Mouse (Mus musculus) heart, postnatal 4 days (tissue): ENCODE data around the gene Cab39l. TPM values are rescaled to one million over a fixed set of nuclear protein-coding genes. Genes with fewer than 3 reads are reported as not detected.

ENCODE experiments used
- DNase-seq: peaks from one replicate; pipeline ENCODE4 v3.0.0; 2021
- total RNA-seq, 2 experiments: library from RNA; stranded (reverse); gene quantifications; 2 replicates each; pipeline ENCODE4 v1.2.3; 2021

Cab39l gene
- total RNA-seq, 2 experiments from 2014 or later: 19.3 to 22.5 TPM

DNA sequence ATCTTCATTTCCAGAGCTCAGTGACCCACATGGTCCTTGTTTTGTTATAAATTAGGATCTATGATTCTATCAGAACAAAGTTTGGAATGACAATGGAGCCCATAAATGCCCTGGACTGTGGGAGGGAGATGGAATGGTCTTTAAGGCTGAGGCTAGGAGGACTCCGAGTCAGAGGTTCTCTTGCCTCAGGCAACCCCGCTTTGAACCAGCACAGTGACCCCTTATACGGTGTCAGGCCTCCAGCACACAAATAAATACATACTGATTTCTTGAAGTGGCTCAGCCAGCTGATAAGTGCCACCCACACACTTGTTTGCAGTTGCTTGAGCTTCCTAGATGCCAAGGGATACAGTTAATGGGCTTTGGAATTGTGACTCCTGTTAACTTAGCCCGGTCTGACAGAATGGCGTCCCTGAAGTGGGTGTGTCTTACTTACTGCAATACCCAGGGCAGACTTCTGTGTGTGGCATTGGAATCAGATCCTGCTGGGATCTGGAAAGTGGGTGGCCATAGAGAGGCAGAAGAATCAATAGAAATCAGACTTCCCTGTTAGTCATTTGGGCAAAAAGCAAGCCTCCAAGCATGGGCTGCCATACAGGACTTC, 192.6 kb downstream of the Cab39l start:
- no peak for DNase-seq

DNA sequence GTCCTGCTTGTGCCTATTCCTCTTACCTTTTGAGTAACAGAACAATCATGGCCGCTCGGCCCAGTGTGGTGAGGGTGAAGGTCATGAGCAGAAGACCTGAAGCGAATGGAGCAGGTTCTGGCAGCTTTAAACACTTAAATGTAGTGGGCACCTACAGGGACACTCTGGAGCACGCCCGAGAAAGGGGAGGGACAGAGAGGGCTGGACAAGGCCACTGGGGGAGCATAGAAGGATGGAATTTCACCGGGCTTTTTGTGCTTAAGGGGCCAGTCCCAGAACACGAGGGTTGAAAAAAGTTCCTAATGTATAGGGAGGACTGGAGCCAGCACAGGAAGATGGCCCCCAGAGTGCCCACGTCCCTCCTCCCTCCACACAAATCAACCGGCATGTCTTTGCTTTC, 193.2 kb downstream of the Cab39l start:
- DNase-seq: no peak

Other genes with a start within 250 kb of the Cab39l start
- gene Rcbtb1, start 239.8 kb upstream of the Cab39l start, total RNA-seq: 10 to 100 TPM; 17.3 to 18.0 TPM
- not detected for gene Gm6904, start 180.8 kb upstream of the Cab39l start, total RNA-seq
- gene Phf11a, start 143.4 kb upstream of the Cab39l start, total RNA-seq: under 1 TPM; 0.19 to 0.32 TPM
- gene Phf11b, start 99.6 kb upstream of the Cab39l start, total RNA-seq: under 1 TPM; 0.31 to 0.41 TPM
- 1 to 10 TPM; 5.6 to 6.2 TPM for gene Phf11d, start 75.5 kb upstream of the Cab39l start, total RNA-seq
- under 1 TPM; 0.77 to 0.91 TPM for gene Phf11c, start 45.6 kb upstream of the Cab39l start, total RNA-seq
- gene Setdb2, start 88 bp upstream of the Cab39l start, total RNA-seq: 10 to 100 TPM; 11.7 to 12.8 TPM
- gene Cdadc1, start 157.0 kb downstream of the Cab39l start, total RNA-seq: 10 to 100 TPM; 28.8 to 30.0 TPM
- 1 to 10 TPM; 2.4 TPM for gene Shisa2, start 184.3 kb downstream of the Cab39l start, total RNA-seq